Mouse (Mus musculus) Patski (cell line): ENCODE measurements at regions not wholly inside any gene's neighbourhood (a gene's known extent, or its start where the extent isn't known, plus 50 kb on each side); places are given as distances from the start of the nearest gene placed in this dataset.

ENCODE experiments used
- ATAC-seq: fragments of 100-300 bp; one replicate; pipeline ENCODE4 v1.8.0; 2021
- CTCF ChIA-PET: fragments of 350-600 bp; sonication (Branson Sonifier 250); formaldehyde crosslinking; loops from one replicate; lab custom pipeline; 2022; ENCODE audit warnings: inconsistent platforms; lab: Charles Lee
- POLR2A ChIA-PET: fragments of 350-600 bp; sonication (Branson Sonifier 250); formaldehyde crosslinking; loops from one replicate; lab custom pipeline; 2022; ENCODE audit warnings: antibody characterized with exemption, inconsistent platforms; lab: Charles Lee
- DNase-seq: peaks from one replicate; pipeline ENCODE4 v3.0.0-alpha.2; 2011; ENCODE audit warnings: low read depth, low spot score
- H3K27me3 ChIP-seq: fragments of 371-371 bp; one replicate; pipeline ENCODE4 v1.5.1; 2021
- CTCF ChIP-seq: fragments of 100-300 bp; IDR thresholded peaks from one replicate; pipeline ENCODE4 v1.5.1; 2021
- in situ Hi-C: fragments of 300-500 bp; cut with MboI; formaldehyde crosslinking; loops from 3 replicates; pipeline ENCODE4 v1.11.1; 2018; ENCODE audit warnings: low pct_unique_long_range_greater_than_20kb, mixed read lengths

GRCm38 (mm10) chr3:4444611-4445394 is 1305.8 kb upstream of the Gm8797 start:
- in situ Hi-C loops = loop anchor here (5.0 kb wide), 1 partner anchor 463 kb away; no protein-coding TSS in a partner anchor
- ATAC-seq (no peak), DNase-seq (no peak)
- H3K27me3 ChIP-seq = peaks cover 10% of the 10 kb centered on the region
- TF ChIP-seq CTCF = no peak
- ChIA-PET POLR2A (no interaction called here), CTCF (no interaction called here)

GRCm38 (mm10) chr3:4468031-4468430 is 1282.6 kb upstream of the Gm8797 start:
- peaks cover 5% of the 10 kb centered on the region for H3K27me3 ChIP-seq
- CTCF ChIA-PET = no interaction called here
- ATAC-seq (no peak), DNase-seq (no peak)
- in situ Hi-C loops = no loop called here
- no peak for TF ChIP-seq CTCF
- POLR2A ChIA-PET = no interaction called here
